In genomic region chr9:104021026-104021425, GRCm38 (mm10) we compare ENCODE assay signal across 23 mouse cellular contexts. TPM values are rescaled to one million over a fixed set of nuclear protein-coding genes. Genes with fewer than 3 reads are reported as not detected.
"Had no signal": no experiment of that assay in that cellular context is flagged by ENCODE, and none has a peak within 500 bp of the region (broad histone marks: within the 10 kb centered on the region; RNA-seq: fewer than 3 reads in every experiment).

No protein-coding gene starts in this region.

- H3K9me3 ChIP-seq: neural tube, embryonic 15.5 days; stomach, embryonic 15.5 days had no signal

- H3K4me3 ChIP-seq: neural tube, embryonic 15.5 days; stomach, embryonic 15.5 days had no signal

- H3K27me3 ChIP-seq: neural tube, embryonic 15.5 days; stomach, embryonic 15.5 days had no signal

- H3K27ac ChIP-seq: neural tube, embryonic 15.5 days; stomach, embryonic 15.5 days; stomach, postnatal 0 days had no signal

- DNase-seq: retina, postnatal 1 day; right cerebral cortex, adult 18-20 months; right cerebral cortex, postnatal 14 days; right cerebral cortex, postnatal 25 days; right cerebral cortex, postnatal 4 days; spleen, adult 18-20 months; thymus, adult 18-20 months; thymus, adult 2 months; thymus, postnatal 14 days; thymus, postnatal 25 days; thymus, postnatal 36 days; thymus, postnatal 4 days had no signal

- H3K9ac ChIP-seq: neural tube, embryonic 15.5 days; stomach, embryonic 15.5 days had no signal

- H3K4me2 ChIP-seq: neural tube, embryonic 15.5 days; stomach, embryonic 15.5 days had no signal

- H3K4me1 ChIP-seq: neural tube, embryonic 15.5 days; stomach, embryonic 15.5 days had no signal

RNA-seq across cellular contexts. Expression of gene Gm28305, which starts 19.4 kb away (rescaled TPM):
- polyA plus RNA-seq: neural tube, embryonic 14.5 days; neural tube, embryonic 15.5 days; small intestine, adult 2 months; spleen, adult 2 months; stomach, embryonic 14.5 days; stomach, embryonic 15.5 days; stomach, embryonic 16.5 days; stomach, postnatal 0 days; testis, adult 2 months; thymus, adult 2 months; thymus, postnatal 0 days; urinary bladder, adult 2 months had no signal
